Mouse (Mus musculus): ENCODE results near the gene 0610010F05Rik. TPM values are rescaled to one million over a fixed set of nuclear protein-coding genes. Genes with fewer than 3 reads are reported as not detected.

Gene 0610010F05Rik
- polyA plus RNA-seq, 1 experiment from 2014 or later = 25.5 TPM

GRCm38 (mm10) chr11:23537446-23537845 is 96.0 kb downstream of the 0610010F05Rik start:
- H3K9ac ChIP-seq = no peak overlapping the region
- no peaks in the 10 kb centered on the region for H3K27me3 ChIP-seq (replicated peaks)
- H3K27ac ChIP-seq = no peak overlapping the region
- 73% methylated on average over 2 of the region's 2 CpGs for WGBS
- H3K9me3 ChIP-seq = no peaks in the 10 kb centered on the region
- no peak overlapping the region for H3K4me2 ChIP-seq
- no peak overlapping the region for H3K4me3 ChIP-seq (replicated peaks)
- ATAC-seq (ENCODE audit: insufficient read depth, low FRiP score, low read depth) = no peak
- H3K36me3 ChIP-seq = no peaks in the 10 kb centered on the region
- no peaks in the 10 kb centered on the region for H3K4me1 ChIP-seq

- Histone ChIP-seq H3K9me3 (no peaks in the 10 kb centered on the region), H3K9ac (no peak within 1 kb of the TSS), H3K4me3 (replicated peaks) (no peak within 1 kb of the TSS), H3K4me2 (no peak within 1 kb of the TSS), H3K27me3 (replicated peaks) (no peaks in the 10 kb centered on the region), H3K36me3 (no peaks in the 10 kb centered on the region), H3K27ac (no peak within 1 kb of the TSS), H3K4me1 (no peaks in the 10 kb centered on the region)
- 48% methylated on average over 5 of the region's 5 CpGs for WGBS
- no peak for ATAC-seq (ENCODE audit: insufficient read depth, low FRiP score, low read depth)
Observed at GRCm38 (mm10) chr11:23520473-23521205, 112.8 kb downstream of the 0610010F05Rik start, which contains the start of gene 1700093K21Rik. 1700093K21Rik (minus strand) TSS chr11:23521155.

GRCm38 (mm10) chr11:23518981-23519380 is 114.5 kb downstream of the 0610010F05Rik start:
- Histone ChIP-seq H3K4me1 (no peaks in the 10 kb centered on the region), H3K27ac (no peak overlapping the region), H3K4me2 (no peak overlapping the region), H3K4me3 (replicated peaks) (no peak overlapping the region), H3K9me3 (no peaks in the 10 kb centered on the region), H3K36me3 (no peaks in the 10 kb centered on the region), H3K27me3 (replicated peaks) (no peaks in the 10 kb centered on the region), H3K9ac (no peak overlapping the region; the same call in 1 of the 2 replicates)
- WGBS = 73% methylated on average over 3 of the region's 3 CpGs
- ATAC-seq (ENCODE audit: insufficient read depth, low FRiP score, low read depth) = no peak

GRCm38 (mm10) chr11:23515315-23515714 is 118.1 kb downstream of the 0610010F05Rik start:
- H3K4me1 ChIP-seq = no peaks in the 10 kb centered on the region
- H3K9me3 ChIP-seq = no peaks in the 10 kb centered on the region
- no peak overlapping the region for H3K27ac ChIP-seq
- no peak overlapping the region for H3K9ac ChIP-seq
- H3K27me3 ChIP-seq (replicated peaks) = no peaks in the 10 kb centered on the region
- WGBS = 76% methylated on average over 2 of the region's 2 CpGs
- no peak for ATAC-seq (ENCODE audit: insufficient read depth, low FRiP score, low read depth)
- H3K36me3 ChIP-seq = no peaks in the 10 kb centered on the region
- H3K4me3 ChIP-seq (replicated peaks) = no peak overlapping the region
- H3K4me2 ChIP-seq = no peak overlapping the region

Other genes starting within 250 kb of the 0610010F05Rik start
- gene Ahsa2, start 135.6 kb downstream of the 0610010F05Rik start, polyA plus RNA-seq (2015; fragmentation: Nextera tagmentation; extraction: Ambion mirVana) = 65.1 and 66.9 TPM in 2 replicates
- not detected in 2 replicates for gene 1700093K21Rik, start 112.5 kb downstream of the 0610010F05Rik start, polyA plus RNA-seq (2015; fragmentation: Nextera tagmentation; extraction: Ambion mirVana)
- 20.1 and 21.3 TPM in 2 replicates for gene Pus10, start 32.0 kb upstream of the 0610010F05Rik start, polyA plus RNA-seq (2015; fragmentation: Nextera tagmentation; extraction: Ambion mirVana)
- gene Pex13, start 32.3 kb upstream of the 0610010F05Rik start, polyA plus RNA-seq (2015; fragmentation: Nextera tagmentation; extraction: Ambion mirVana) = 25.6 and 31.9 TPM in 2 replicates
- gene Rel, start 137.3 kb upstream of the 0610010F05Rik start, polyA plus RNA-seq (2015; fragmentation: Nextera tagmentation; extraction: Ambion mirVana) = 1.2 and 1.3 TPM in 2 replicates